Mouse (Mus musculus): Measurements from ENCODE around the gene Gm43518.

DNA sequence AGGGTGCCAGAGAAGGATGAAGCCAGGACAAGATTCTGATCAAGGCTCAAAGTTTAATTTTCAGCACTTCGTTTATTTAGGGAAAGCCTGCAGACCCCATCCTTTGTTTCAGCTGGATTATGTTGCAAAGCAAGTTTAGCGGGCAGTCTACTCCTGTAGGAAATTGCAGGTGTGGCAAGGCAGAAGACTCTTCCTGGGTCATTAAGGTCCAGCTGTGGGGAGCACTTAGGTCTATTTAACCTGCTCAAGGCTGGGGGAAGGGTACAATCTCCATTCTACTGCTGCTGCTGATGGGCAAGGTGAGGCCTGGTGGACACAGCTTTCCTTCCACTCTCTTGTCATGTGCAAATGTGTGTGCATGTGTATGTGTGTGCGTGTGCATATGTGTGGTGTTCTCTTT, 31.8 kb downstream of the Gm43518 start:
- TF ChIP-seq CTCF (IDR thresholded peaks at IDR 0.05; ENCODE audit: control insufficient read depth, insufficient read depth, insufficient replicate concordance, low read depth, low read length) (no peak), POLR2A (IDR thresholded peaks at IDR 0.05; ENCODE audit: control insufficient read depth, low read depth, low read length) (no peak)
